Mouse (Mus musculus) ZHBTc4 (cell line): ENCODE measurements around the gene Cdrt4.

Source experiments
- DNase-seq: peaks from one replicate; pipeline ENCODE4 v3.0.0-alpha.2; 2011; ENCODE audit warnings: low read depth, low spot score

Cdrt4 gene

DNA sequence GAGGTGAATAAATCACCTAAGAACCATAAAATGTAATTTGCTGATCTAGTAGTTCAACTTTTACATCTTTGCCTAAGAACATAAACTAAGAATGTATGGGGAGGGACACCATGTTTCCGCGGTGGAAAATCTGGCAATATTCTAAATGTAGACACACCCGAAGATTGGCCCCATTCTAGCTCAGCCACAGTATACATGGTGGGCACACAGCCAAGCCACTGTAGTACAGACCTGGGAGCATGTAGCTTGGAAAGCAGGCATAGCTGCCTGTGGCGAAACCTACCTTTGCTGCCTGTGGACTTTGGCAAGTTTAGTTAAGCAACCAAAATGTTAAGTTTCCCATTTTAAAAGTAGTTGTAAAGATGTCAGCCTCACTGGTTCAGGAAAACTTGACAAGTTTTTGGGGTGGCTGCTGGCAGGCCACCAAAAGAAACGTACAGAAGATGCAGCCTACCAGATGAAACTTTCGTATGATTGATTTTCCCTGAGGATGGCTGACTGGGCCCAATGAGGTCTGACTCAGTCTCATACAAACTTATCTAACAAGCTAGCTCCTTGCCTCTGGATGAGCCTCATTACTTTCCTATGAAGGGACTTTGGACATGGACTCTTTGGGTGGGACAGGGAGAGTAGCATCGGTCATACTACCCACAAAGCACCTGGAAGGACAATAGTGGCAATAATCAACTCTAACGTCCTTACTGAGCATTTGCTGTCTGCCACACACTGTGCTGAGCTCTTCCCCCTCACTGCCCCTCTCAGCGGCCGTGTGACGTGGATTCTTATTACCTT lies 84.6 kb downstream of the Cdrt4 start:
- DNase-seq = no peak

GRCm38 (mm10) chr11:63040002-63040661 lies 89.1 kb downstream of the Cdrt4 start:
- DNase-seq = peak; percentile 72
